Mouse (Mus musculus): Measurements from ENCODE around the gene Ppm1d.

DNA sequence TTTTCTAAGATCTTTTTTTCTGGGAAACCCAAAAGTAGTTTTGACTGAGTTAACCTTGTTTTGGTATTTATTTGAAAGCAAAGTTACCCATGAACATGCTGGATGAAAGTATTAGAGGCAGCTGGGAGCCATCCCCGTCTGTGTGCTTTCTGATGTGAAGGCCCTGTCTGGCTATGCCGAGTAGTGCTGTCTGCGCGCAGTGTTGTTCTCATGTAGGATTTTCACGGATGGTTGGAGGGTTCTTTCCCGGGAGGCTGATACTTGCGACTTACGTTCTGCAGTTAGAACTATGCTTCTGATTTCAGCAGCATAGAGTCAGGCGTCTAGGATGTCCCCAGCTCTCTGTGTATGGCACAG, 81.8 kb downstream of the Ppm1d start:
- no peak for TF ChIP-seq POLR2A (IDR thresholded peaks at IDR 0.05; ENCODE audit: low read depth, low read length)
- no peak for TF ChIP-seq CTCF (conservative IDR thresholded peaks at IDR 0.05; ENCODE audit: insufficient read depth, insufficient read length, low read depth, low read length)

All from kidney, adult 2 months (tissue).